Mouse (Mus musculus) liver, postnatal 0 days (tissue): Measurements from ENCODE around the gene Tcl1b3. TPM values are rescaled to one million over a fixed set of nuclear protein-coding genes. Genes with fewer than 3 reads are reported as not detected.
"Not testable (repeated sequence)": the region's sequence is repeated elsewhere in the genome, so short reads cannot be mapped to it uniquely, and the experiment has no call there.

ENCODE experiments used
- ATAC-seq: fragments of 200-750 bp; cut with Nextera tagmentation; 2 replicates; pipeline ENCODE4 v1.8.0; 2017; ENCODE audit warnings: mild to moderate bottlenecking, moderate library complexity
- DNase-seq: peaks from one replicate; pipeline ENCODE4 v3.0.0-alpha.2; 2016
- H3K27ac ChIP-seq: fragments of 300-500 bp; sonication (generic); 2 replicates; pipeline ENCODE4 v1.5.1; 2014; ENCODE audit warnings: antibody characterized with exemption, moderate library complexity, mild to moderate bottlenecking, low read depth
- H3K27me3 ChIP-seq: fragments of 300-500 bp; sonication (generic); 2 replicates; pipeline ENCODE4 v1.6.1; 2014; ENCODE audit warnings: low read length, control low read depth, mixed read lengths; ENCODE audit not compliant: insufficient read depth
- H3K36me3 ChIP-seq: fragments of 300-500 bp; sonication (generic); replicated peaks from 2 replicates; pipeline ENCODE4 v1.6.1; 2014; ENCODE audit warnings: mild to moderate bottlenecking, control low read depth, low read length, moderate library complexity, mixed read lengths; ENCODE audit not compliant: insufficient read depth
- H3K4me1 ChIP-seq: fragments of 300-500 bp; sonication (generic); 2 replicates; pipeline ENCODE4 v1.6.1; 2014; ENCODE audit warnings: antibody characterized with exemption, mild to moderate bottlenecking, control low read depth; ENCODE audit not compliant: insufficient read depth
- H3K4me2 ChIP-seq: fragments of 300-500 bp; sonication (generic); 2 replicates; pipeline ENCODE4 v1.6.1; 2014; ENCODE audit warnings: low read depth, mild to moderate bottlenecking, low read length, moderate library complexity, mixed read lengths
- H3K4me3 ChIP-seq: fragments of 300-500 bp; sonication (generic); 2 replicates; pipeline ENCODE4 v1.5.1; 2014; ENCODE audit warnings: low read depth, low read length
- H3K9ac ChIP-seq: fragments of 300-500 bp; sonication (generic); replicated peaks from 2 replicates; pipeline ENCODE4 v1.6.1; 2014; ENCODE audit warnings: mild to moderate bottlenecking, moderate library complexity
- H3K9me3 ChIP-seq: fragments of 300-500 bp; sonication (generic); 2 replicates; pipeline ENCODE4 v1.6.1; 2016; ENCODE audit warnings: mild to moderate bottlenecking, control low read depth, low read length, mixed read lengths
- CTCF ChIP-seq: sonication (generic); IDR thresholded peaks from 2 replicates; pipeline ENCODE4 v1.5.1; 2016; ENCODE audit warnings: antibody characterized with exemption, low read depth
- EP300 ChIP-seq: IDR thresholded peaks from 2 replicates; pipeline ENCODE4 v1.6.1; 2016; ENCODE audit warnings: antibody characterized with exemption, low read depth, mild to moderate bottlenecking
- WGBS: fragments of 180-500 bp; shearing (Covaris S2); extraction: QIAGEN DNeasy Blood & Tissue Kit; methylation state at CpG from one replicate; pipeline ENCODE4 v1.1.7; 2014; ENCODE audit not compliant: insufficient replicate concordance; 5-methylcytosine and 5-hydroxymethylcytosine counted together
- polyA plus RNA-seq: library from polyadenylated mRNA; unstranded; fragments of >200 nt; fragmentation: Nextera tagmentation; extraction: Ambion mirVana; gene quantifications from 2 replicates; pipeline ENCODE4 v1.2.1, GENCODE M21; 2015

The Tcl1b3 gene
- polyA plus RNA-seq, 1 experiment from 2014 or later: not detected

- 36% methylated on average over 3 of the region's 3 CpGs for WGBS
- no peak for TF ChIP-seq CTCF
- H3K9ac ChIP-seq: no peak overlapping the region
- H3K9me3 ChIP-seq: no peaks in the 10 kb centered on the region
- H3K4me1 ChIP-seq: no peaks in the 10 kb centered on the region
- no peak overlapping the region for H3K4me2 ChIP-seq
- H3K4me3 ChIP-seq: no peak overlapping the region
- no peaks in the 10 kb centered on the region for H3K27me3 ChIP-seq
- H3K36me3 ChIP-seq: no peaks in the 10 kb centered on the region
- DNase-seq: no peak
- no peak overlapping the region for H3K27ac ChIP-seq
- no peak for ATAC-seq
These were observed 24.1 kb upstream of the Tcl1b3 start for GRCm38 (mm10) chr12:105166734-105167133.

DNA sequence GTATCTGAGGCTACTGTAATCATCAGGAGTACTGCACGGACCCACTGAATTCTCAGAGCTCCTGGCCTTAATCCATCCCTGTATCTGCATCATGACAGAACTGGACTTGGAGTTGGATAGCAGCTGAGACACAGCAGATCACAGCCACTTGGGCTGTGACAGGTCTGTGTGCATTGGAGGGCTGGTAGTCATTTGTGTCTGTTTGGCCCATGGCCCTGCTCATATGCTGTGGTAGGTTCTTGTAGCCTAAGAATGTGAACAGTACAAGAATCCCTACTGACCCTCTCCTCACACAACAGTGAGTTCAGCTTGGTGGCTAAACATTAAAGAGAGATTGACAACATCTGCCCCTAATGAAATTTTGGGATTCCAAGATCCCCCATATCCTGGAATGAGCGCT lies 17.5 kb upstream of the Tcl1b3 start:
- TF ChIP-seq EP300: no peak
- no peak for TF ChIP-seq CTCF
- no peak overlapping the region for H3K4me3 ChIP-seq
- H3K9ac ChIP-seq: no peak overlapping the region
- H3K36me3 ChIP-seq: no peaks in the 10 kb centered on the region
- no peaks in the 10 kb centered on the region for H3K27me3 ChIP-seq
- H3K4me2 ChIP-seq: no peak overlapping the region
- ATAC-seq (no peak), DNase-seq (no peak)
- no peak overlapping the region for H3K27ac ChIP-seq
- 77% methylated on average over 2 of the region's 2 CpGs for WGBS
- H3K9me3 ChIP-seq: no peaks in the 10 kb centered on the region
- no peaks in the 10 kb centered on the region for H3K4me1 ChIP-seq

GRCm38 (mm10) chr12:105174318-105174717 lies 16.5 kb upstream of the Tcl1b3 start:
- H3K9ac ChIP-seq, H3K36me3 ChIP-seq, H3K9me3 ChIP-seq, H3K4me2 ChIP-seq, H3K27ac ChIP-seq, H3K4me1 ChIP-seq, H3K4me3 ChIP-seq, ATAC-seq, H3K27me3 ChIP-seq: not testable (repeated sequence)
- peak; percentile 25 for DNase-seq
- peak; percentile 53 for TF ChIP-seq CTCF
- 14% methylated on average over 2 of the region's 2 CpGs for WGBS

GRCm38 (mm10) chr12:105176044-105176443 lies 14.8 kb upstream of the Tcl1b3 start, which contains the start of gene Tcl1b5:
TSS of gene Tcl1b5 (plus strand) at chr12:105176344.
- H3K36me3 ChIP-seq, H3K9me3 ChIP-seq, H3K27me3 ChIP-seq, H3K4me1 ChIP-seq, H3K4me3 ChIP-seq, H3K27ac ChIP-seq, DNase-seq, ATAC-seq, H3K9ac ChIP-seq, H3K4me2 ChIP-seq: not testable (repeated sequence)
- 48% methylated on average over 3 of the region's 3 CpGs for WGBS

DNA sequence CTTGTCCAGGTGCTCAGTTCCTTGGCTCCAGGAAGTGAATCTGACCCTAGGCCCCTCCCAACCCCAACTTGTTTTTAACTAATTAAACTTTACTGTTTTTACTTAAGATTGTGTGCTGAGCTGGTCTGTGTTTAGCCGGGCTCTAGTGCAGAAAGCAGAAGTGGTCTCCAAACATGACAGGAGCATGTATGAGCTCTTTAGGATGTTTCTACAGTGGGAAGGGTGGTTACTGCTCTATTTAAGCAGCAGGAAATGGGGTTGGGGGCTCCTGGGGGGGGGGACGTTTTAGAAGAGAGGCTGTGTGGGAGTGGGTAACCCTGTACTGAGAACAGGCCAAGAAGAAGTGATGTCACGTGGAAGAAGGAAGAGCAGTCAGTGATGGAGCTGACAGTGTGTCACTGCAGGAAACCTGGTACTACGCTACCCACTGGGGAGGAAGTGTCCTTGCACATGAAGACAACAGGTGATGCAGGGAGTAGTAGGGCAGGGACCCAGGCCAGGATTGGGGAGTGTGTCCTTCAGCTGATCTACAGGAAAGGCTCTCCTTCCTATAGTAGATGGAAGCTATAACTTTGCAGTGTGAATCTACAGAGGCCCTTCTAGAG lies 9.7 kb upstream of the Tcl1b3 start:
- not testable (repeated sequence) for H3K27me3 ChIP-seq, H3K36me3 ChIP-seq, ATAC-seq, H3K4me3 ChIP-seq, H3K9ac ChIP-seq, H3K4me1 ChIP-seq, DNase-seq, H3K4me2 ChIP-seq, H3K27ac ChIP-seq, H3K9me3 ChIP-seq
- 33% methylated on average over 4 of the region's 4 CpGs for whole genome bisulfite sequencing

GRCm38 (mm10) chr12:105188980-105189379 lies 1.9 kb upstream of the Tcl1b3 start:
- ATAC-seq, H3K4me2 ChIP-seq, DNase-seq, H3K4me1 ChIP-seq, H3K27ac ChIP-seq, H3K9me3 ChIP-seq, H3K27me3 ChIP-seq, H3K36me3 ChIP-seq, H3K9ac ChIP-seq, H3K4me3 ChIP-seq: not testable (repeated sequence)
- TF ChIP-seq CTCF: peak; percentile 54
- 33% methylated on average over 2 of the region's 2 CpGs for WGBS

DNA sequence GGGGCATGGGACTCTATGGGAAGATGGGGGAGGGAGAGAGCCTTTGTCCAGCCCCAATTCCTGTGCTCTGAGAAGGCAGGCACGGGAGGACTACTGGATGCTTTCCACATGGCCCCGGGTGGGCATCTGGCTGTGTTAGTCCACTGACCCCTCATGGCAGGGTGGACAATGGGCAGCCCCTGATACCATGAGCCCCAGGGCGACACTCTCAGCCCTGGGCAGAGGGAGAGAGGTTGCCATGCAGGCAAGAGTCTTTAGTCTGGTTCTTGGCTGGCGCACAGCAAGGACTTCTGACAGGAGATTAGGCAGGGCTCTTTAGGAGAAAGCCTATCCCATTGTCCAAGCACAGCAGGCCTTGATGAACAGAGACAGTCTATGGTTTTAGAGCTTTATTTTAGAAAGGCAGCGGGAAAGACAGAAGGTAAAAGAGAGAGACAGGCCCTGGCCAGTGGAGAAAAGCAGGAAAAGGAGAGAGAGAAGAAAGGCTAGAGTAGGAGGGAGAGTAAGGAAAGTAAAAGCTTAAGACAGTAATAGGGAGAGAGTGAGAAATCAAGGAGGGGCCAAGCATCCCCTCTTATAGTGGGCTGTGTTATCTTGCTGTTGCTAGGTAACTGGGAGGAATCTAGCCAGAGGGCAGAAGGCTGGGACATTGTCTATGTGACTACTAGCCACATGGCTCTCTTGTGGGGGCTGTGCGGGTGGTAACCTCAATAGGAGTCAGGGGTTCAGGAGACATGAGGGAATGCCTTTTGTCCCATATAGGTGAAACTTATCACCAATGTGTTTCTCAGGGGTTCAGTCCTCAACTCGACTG lies 9.0 kb downstream of the Tcl1b3 start:
- ATAC-seq, H3K27ac ChIP-seq, H3K4me3 ChIP-seq, H3K4me2 ChIP-seq, H3K36me3 ChIP-seq, H3K9ac ChIP-seq, H3K4me1 ChIP-seq, DNase-seq, H3K27me3 ChIP-seq, H3K9me3 ChIP-seq: not testable (repeated sequence)
- WGBS: 61% methylated on average over 7 of the region's 7 CpGs

- not testable (repeated sequence) for H3K4me3 ChIP-seq, H3K36me3 ChIP-seq, H3K9ac ChIP-seq, H3K27ac ChIP-seq, ATAC-seq, H3K9me3 ChIP-seq, H3K27me3 ChIP-seq, DNase-seq, H3K4me2 ChIP-seq, H3K4me1 ChIP-seq
- WGBS: 79% methylated on average over 1 of the region's 1 CpGs
These were observed 10.8 kb downstream of the Tcl1b3 start, which contains the start of gene Tcl1b4 for GRCm38 (mm10) chr12:105201657-105202056. TSS of gene Tcl1b4 (plus strand) at chr12:105201957.
